Mouse (Mus musculus): ENCODE measurements around the gene Gm9573. TPM values are rescaled to one million over a fixed set of nuclear protein-coding genes. Genes with fewer than 3 reads are reported as not detected.

Gm9573 gene
- polyA plus RNA-seq, 1 experiment from 2014 or later = 0.17 TPM

DNA sequence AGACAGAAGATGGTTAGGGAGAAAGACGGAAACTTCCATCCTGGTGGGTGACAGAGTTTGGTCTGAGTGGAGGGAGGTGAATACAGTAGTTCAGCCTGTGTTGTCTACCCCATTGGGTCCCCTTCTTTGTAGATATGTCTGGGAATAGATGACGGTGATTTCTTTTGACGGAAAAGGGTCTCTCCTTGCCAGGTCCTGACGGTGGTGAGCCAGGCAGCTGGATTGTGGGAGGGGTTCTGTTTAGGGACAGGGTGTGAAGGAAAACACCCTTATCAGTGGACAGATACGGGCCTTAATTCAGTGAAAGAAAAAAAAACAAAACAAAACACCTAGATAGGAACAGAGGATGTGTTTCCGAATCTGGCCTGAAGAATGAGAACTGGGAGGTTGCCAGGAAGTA is 12.9 kb upstream of the Gm9573 start:
- H3K27me3 ChIP-seq = no peaks in the 10 kb centered on the region
- WGBS = 77% methylated on average over 6 of the region's 6 CpGs
- H3K4me2 ChIP-seq (replicated peaks) = no peak overlapping the region; the same call in 1 of the 2 replicates
- peak overlapping the region; percentile 5; the same call in 1 of the 2 replicates for H3K27ac ChIP-seq (replicated peaks)
- no peak overlapping the region for H3K9ac ChIP-seq
- no peak overlapping the region for H3K4me3 ChIP-seq (replicated peaks)
- no peaks in the 10 kb centered on the region for H3K9me3 ChIP-seq (replicated peaks)
- peaks cover 5% of the 10 kb centered on the region; the same call in 1 of the 2 replicates for H3K4me1 ChIP-seq
- ATAC-seq (ENCODE audit: insufficient number of reproducible peaks, low FRiP score, low TSS enrichment, low read depth) = no peak
- H3K36me3 ChIP-seq = no peaks in the 10 kb centered on the region

GRCm38 (mm10) chr17:35638475-35639190 is 12.2 kb upstream of the Gm9573 start:
- H3K9ac ChIP-seq = no peak overlapping the region
- H3K27me3 ChIP-seq = no peaks in the 10 kb centered on the region
- H3K4me3 ChIP-seq (replicated peaks) = no peak overlapping the region
- H3K4me1 ChIP-seq = peaks cover 5% of the 10 kb centered on the region; the same call in 1 of the 2 replicates
- peak overlapping the region; percentile 41 for H3K4me2 ChIP-seq (replicated peaks)
- no peaks in the 10 kb centered on the region for H3K36me3 ChIP-seq
- ATAC-seq (ENCODE audit: insufficient number of reproducible peaks, low FRiP score, low TSS enrichment, low read depth) = peak; percentile 90
- H3K9me3 ChIP-seq (replicated peaks) = no peaks in the 10 kb centered on the region
- H3K27ac ChIP-seq (replicated peaks) = peak overlapping the region; percentile 5; the same call in 1 of the 2 replicates
- WGBS = 20% methylated on average over 14 of the region's 14 CpGs

DNA sequence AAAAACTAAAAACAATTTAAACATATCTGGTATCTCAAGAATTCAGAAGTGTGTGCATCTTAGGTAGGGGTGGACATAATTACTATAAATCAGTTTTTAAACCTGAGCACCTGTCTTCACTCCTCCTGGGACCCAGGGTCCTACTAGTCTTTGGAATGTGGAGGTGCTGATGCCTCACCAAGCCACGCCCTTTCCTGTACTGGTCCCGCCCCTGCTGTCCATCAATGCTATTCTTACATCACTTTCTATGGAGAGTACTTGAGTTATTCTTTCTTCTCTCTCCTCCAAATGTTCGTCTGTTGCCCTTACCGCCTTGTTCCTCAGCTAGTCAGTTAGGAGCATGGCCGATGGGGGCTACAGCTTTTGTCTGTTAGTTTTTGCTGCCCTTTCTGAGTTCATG is 9.9 kb upstream of the Gm9573 start:
- Histone ChIP-seq H3K4me2 (replicated peaks) (no peak overlapping the region), H3K36me3 (no peaks in the 10 kb centered on the region), H3K27ac (replicated peaks) (no peak overlapping the region), H3K9me3 (replicated peaks) (no peaks in the 10 kb centered on the region), H3K9ac (no peak overlapping the region), H3K4me3 (replicated peaks) (no peak overlapping the region), H3K27me3 (no peaks in the 10 kb centered on the region), H3K4me1 (peaks cover 5% of the 10 kb centered on the region; the same call in 1 of the 2 replicates)
- ATAC-seq (ENCODE audit: insufficient number of reproducible peaks, low FRiP score, low TSS enrichment, low read depth) = no peak
- WGBS = 43% methylated on average over 5 of the region's 5 CpGs

- Histone ChIP-seq H3K4me3 (replicated peaks) (peak overlapping the region; percentile 48), H3K9ac (peak overlapping the region; percentile 39; the same call in 1 of the 2 replicates), H3K9me3 (replicated peaks) (no peaks in the 10 kb centered on the region), H3K27ac (replicated peaks) (no peak overlapping the region), H3K36me3 (no peaks in the 10 kb centered on the region), H3K4me1 (peaks cover 5% of the 10 kb centered on the region; the same call in 1 of the 2 replicates), H3K27me3 (no peaks in the 10 kb centered on the region), H3K4me2 (replicated peaks) (peak overlapping the region; percentile 77)
- under 1% methylated on average over 15 of the region's 15 CpGs for WGBS
- peak; percentile 36 for ATAC-seq (ENCODE audit: insufficient number of reproducible peaks, low FRiP score, low TSS enrichment, low read depth)
These were observed 9.3 kb upstream of the Gm9573 start for GRCm38 (mm10) chr17:35635699-35636111.

DNA sequence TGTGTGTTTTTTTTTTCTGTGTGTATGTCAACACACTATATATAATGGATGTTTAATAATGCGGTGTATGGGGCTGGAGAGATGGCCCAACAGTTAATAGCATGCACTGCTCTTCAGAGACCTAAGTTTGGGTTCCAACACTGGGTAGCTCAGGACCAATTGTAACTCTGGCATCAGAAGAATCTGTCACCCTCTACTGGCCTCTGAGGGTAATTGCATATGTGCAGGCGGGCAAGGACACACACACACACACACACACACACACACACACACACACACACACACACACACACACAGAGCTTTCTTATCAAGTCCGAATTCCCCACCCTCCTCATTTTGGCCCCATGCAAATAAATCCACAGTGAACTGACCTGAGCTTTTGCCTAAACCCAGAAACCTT is 8.8 kb upstream of the Gm9573 start:
- Histone ChIP-seq H3K4me2 (replicated peaks) (no peak overlapping the region), H3K4me1 (peaks cover 5% of the 10 kb centered on the region; the same call in 1 of the 2 replicates), H3K36me3 (no peaks in the 10 kb centered on the region), H3K27ac (replicated peaks) (no peak overlapping the region), H3K27me3 (no peaks in the 10 kb centered on the region), H3K9me3 (replicated peaks) (no peaks in the 10 kb centered on the region), H3K9ac (no peak overlapping the region), H3K4me3 (replicated peaks) (no peak overlapping the region)
- 80% methylated on average over 3 of the region's 3 CpGs for WGBS
- no peak for ATAC-seq (ENCODE audit: insufficient number of reproducible peaks, low FRiP score, low TSS enrichment, low read depth)

DNA sequence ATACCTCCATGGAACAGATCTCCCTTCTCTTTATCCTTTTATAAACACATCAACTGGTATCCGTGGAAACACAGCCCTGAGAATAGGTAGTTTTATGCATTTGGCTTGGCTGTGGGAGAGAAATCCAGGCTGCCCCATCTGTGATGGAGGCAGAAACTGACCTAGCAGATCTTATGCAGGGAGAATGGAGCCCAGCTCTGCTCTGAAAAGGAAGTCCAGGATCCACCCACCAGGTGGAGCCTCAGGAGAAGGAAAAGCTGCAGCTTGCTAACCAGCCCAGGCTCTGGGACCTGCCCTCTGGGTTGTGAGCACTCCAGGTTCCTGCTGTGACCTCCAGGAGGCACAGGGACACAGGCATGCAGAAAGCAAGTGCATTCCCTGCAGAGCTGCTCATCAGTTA is 7.6 kb upstream of the Gm9573 start:
- Histone ChIP-seq H3K4me3 (replicated peaks) (no peak overlapping the region), H3K9me3 (replicated peaks) (no peaks in the 10 kb centered on the region), H3K27ac (replicated peaks) (no peak overlapping the region), H3K4me2 (replicated peaks) (no peak overlapping the region), H3K36me3 (no peaks in the 10 kb centered on the region), H3K4me1 (peaks cover 5% of the 10 kb centered on the region; the same call in 1 of the 2 replicates), H3K9ac (no peak overlapping the region), H3K27me3 (no peaks in the 10 kb centered on the region)
- no peak for ATAC-seq (ENCODE audit: insufficient number of reproducible peaks, low FRiP score, low TSS enrichment, low read depth)
- 11% methylated on average over 1 of the region's 1 CpGs for WGBS

DNA sequence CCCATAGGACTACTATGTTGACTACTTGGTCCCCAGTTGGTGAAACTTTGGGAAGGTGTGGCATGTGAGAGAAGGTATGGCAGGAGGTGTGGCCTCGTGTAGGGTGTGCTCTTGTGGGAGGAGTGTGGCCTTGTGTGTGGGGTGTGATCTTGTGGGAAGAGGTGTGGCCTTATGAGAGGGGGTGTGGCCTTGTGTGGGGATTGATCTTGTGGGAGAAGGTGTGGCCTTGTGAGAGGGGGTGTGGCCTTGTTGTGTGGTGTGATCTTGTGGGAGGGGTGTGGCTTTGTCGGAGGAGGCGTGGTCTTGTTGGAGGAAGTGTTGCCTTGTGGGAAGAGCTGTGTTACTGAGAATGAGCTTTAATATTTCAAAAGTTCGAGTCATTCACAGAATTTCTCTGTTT is 9.3 kb downstream of the Gm9573 start:
- no peak overlapping the region for H3K27ac ChIP-seq (replicated peaks)
- ATAC-seq (ENCODE audit: insufficient number of reproducible peaks, low FRiP score, low TSS enrichment, low read depth) = no peak
- no peaks in the 10 kb centered on the region for H3K4me1 ChIP-seq
- no peaks in the 10 kb centered on the region for H3K36me3 ChIP-seq
- H3K9ac ChIP-seq = no peak overlapping the region
- no peak overlapping the region for H3K4me2 ChIP-seq (replicated peaks)
- H3K9me3 ChIP-seq (replicated peaks) = no peaks in the 10 kb centered on the region
- H3K27me3 ChIP-seq = no peaks in the 10 kb centered on the region
- WGBS = 81% methylated on average over 4 of the region's 4 CpGs
- no peak overlapping the region for H3K4me3 ChIP-seq (replicated peaks)

DNA sequence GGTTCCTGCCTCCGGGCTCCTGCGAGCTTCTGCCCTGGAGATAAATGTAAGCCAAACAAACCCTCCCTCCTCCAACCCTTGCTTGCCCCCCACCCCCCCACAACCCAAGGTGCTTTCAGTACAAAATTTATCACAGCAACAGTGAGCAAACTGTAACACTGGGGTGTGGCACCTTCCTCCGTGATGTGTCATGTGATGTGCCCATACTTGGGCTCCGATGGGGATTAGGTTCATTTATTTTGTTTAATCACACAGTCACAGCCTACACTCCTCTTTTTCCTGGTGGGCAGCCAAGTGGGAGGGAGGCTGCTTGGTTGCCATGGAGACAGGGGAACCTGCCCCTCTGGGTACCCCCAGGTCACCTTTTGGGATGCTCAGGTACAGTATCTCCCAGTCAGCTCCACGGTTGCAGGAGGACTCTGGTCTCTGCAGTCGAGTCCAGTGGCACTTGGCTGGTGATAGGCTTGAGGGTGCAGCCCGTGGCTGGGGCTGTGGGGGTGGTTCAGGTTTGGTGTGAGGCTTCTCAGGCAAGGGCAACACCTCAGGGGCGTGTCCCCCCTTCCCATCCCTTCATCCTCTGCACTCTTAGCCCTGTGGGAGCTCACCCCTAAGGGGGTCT is 24.6 kb downstream of the Gm9573 start:
- no peak overlapping the region for H3K27ac ChIP-seq (replicated peaks)
- H3K9ac ChIP-seq = no peak overlapping the region
- 0 out of 2 replicates have a peak, but pooled peaks cover 3% of the 10 kb centered on the region for H3K4me1 ChIP-seq
- no peaks in the 10 kb centered on the region for H3K36me3 ChIP-seq
- H3K9me3 ChIP-seq (replicated peaks) = no peaks in the 10 kb centered on the region
- no peak overlapping the region for H3K4me3 ChIP-seq (replicated peaks)
- ATAC-seq (ENCODE audit: insufficient number of reproducible peaks, low FRiP score, low TSS enrichment, low read depth) = peak; percentile 4; the same call in 1 of the 2 replicates
- WGBS = 48% methylated on average over 8 of the region's 8 CpGs
- H3K27me3 ChIP-seq = no peaks in the 10 kb centered on the region
- no peak overlapping the region; the same call in 1 of the 2 replicates for H3K4me2 ChIP-seq (replicated peaks)

GRCm38 (mm10) chr17:35601249-35601648 is 25.2 kb downstream of the Gm9573 start, which contains the start of gene Sfta2:
TSS of gene Sfta2 (plus strand) at chr17:35601549.
- H3K4me2 ChIP-seq (replicated peaks) = no peak within 1 kb of the TSS; the same call in 1 of the 2 replicates
- no peak for ATAC-seq (ENCODE audit: insufficient number of reproducible peaks, low FRiP score, low TSS enrichment, low read depth)
- 34% methylated on average over 2 of the region's 2 CpGs for WGBS

GRCm38 (mm10) chr17:35597399-35597798 is 29.0 kb downstream of the Gm9573 start:
- no peak overlapping the region for H3K4me3 ChIP-seq (replicated peaks)
- 86% methylated on average over 3 of the region's 3 CpGs for WGBS
- H3K36me3 ChIP-seq = no peaks in the 10 kb centered on the region
- no peak overlapping the region for H3K9ac ChIP-seq
- H3K27ac ChIP-seq (replicated peaks) = no peak overlapping the region
- no peaks in the 10 kb centered on the region for H3K27me3 ChIP-seq
- H3K4me2 ChIP-seq (replicated peaks) = no peak overlapping the region
- ATAC-seq (ENCODE audit: insufficient number of reproducible peaks, low FRiP score, low TSS enrichment, low read depth) = no peak
- H3K9me3 ChIP-seq (replicated peaks) = no peaks in the 10 kb centered on the region
- 0 out of 2 replicates have a peak, but pooled peaks cover 3% of the 10 kb centered on the region for H3K4me1 ChIP-seq

More at GRCm38 (mm10) chr17:35601249-35601648, 25.2 kb downstream of the Gm9573 start, which contains the start of gene Sfta2:
- H3K9ac ChIP-seq = no peak within 1 kb of the TSS
- no peak within 1 kb of the TSS for H3K27ac ChIP-seq (replicated peaks)
- no peaks in the 10 kb centered on the region for H3K27me3 ChIP-seq
- H3K4me3 ChIP-seq (replicated peaks) = no peak within 1 kb of the TSS
- H3K9me3 ChIP-seq (replicated peaks) = no peaks in the 10 kb centered on the region
- 0 out of 2 replicates have a peak, but pooled peaks cover 3% of the 10 kb centered on the region for H3K4me1 ChIP-seq
- no peaks in the 10 kb centered on the region for H3K36me3 ChIP-seq

DNA sequence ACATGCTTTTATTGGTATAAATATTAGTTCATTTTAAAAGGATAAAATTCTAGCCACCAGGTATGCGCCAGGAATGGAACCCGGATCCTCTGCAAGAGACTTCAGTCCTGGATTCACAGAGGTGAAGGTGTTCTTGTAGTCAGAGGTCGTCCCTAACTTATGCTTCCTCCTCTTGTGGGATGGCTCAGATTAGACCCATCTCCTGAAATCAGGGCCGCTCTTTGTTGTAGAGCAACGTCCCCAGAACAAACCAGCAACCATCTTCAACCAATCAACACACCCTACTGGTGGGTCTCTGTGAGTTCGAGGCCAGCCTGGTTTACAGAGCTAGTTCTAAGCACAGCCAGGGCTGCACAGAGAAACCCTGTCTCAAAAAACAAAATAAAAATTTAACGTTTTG is 32.0 kb downstream of the Gm9573 start:
- Histone ChIP-seq H3K4me1 (no peaks in the 10 kb centered on the region), H3K36me3 (no peaks in the 10 kb centered on the region), H3K27me3 (no peaks in the 10 kb centered on the region), H3K27ac (replicated peaks) (no peak overlapping the region), H3K4me3 (replicated peaks) (no peak overlapping the region), H3K9me3 (replicated peaks) (no peaks in the 10 kb centered on the region), H3K9ac (no peak overlapping the region), H3K4me2 (replicated peaks) (no peak overlapping the region)
- ATAC-seq (ENCODE audit: insufficient number of reproducible peaks, low FRiP score, low TSS enrichment, low read depth) = no peak
- WGBS = 82% methylated on average over 7 of the region's 7 CpGs

All from embryonic facial prominence, embryonic 15.5 days (tissue).